Mouse (Mus musculus) forelimb bud, embryonic 11.5 days (tissue): Measurements from ENCODE around the gene Plekhg5.
A peak's percentile ranks its signal among the peaks of the same experiment; 100 is the strongest.

Experiments used
- DNase-seq: peaks from one replicate; pipeline ENCODE4 v3.0.0-alpha.2; 2012; ENCODE audit warnings: low read depth, low spot score

Plekhg5 gene

GRCm38 (mm10) chr4:152146033-152146827 is 73.9 kb downstream of the Plekhg5 start:
- DNase-seq: no peak

GRCm38 (mm10) chr4:152150546-152150945 is 78.2 kb downstream of the Plekhg5 start:
- no peak for DNase-seq

- no peak for DNase-seq
Measured at GRCm38 (mm10) chr4:152151451-152151965, 79.2 kb downstream of the Plekhg5 start.

GRCm38 (mm10) chr4:152151966-152152544 is 79.8 kb downstream of the Plekhg5 start, which contains the start of gene Espn:
Espn (minus strand) TSS chr4:152152371.
- peak; percentile 52 for DNase-seq

GRCm38 (mm10) chr4:152153771-152154177 is 81.5 kb downstream of the Plekhg5 start:
- DNase-seq: peak; percentile 87

- DNase-seq: no peak
Measured at GRCm38 (mm10) chr4:152155019-152155418, 82.7 kb downstream of the Plekhg5 start.

- no peak for DNase-seq
Measured at GRCm38 (mm10) chr4:152157779-152158584, 85.7 kb downstream of the Plekhg5 start.

- DNase-seq: no peak
Measured at GRCm38 (mm10) chr4:152158585-152159284, 86.4 kb downstream of the Plekhg5 start, which contains the start of gene Hes2. Hes2 (plus strand) TSS chr4:152158867.

GRCm38 (mm10) chr4:152159285-152159678 is 87.0 kb downstream of the Plekhg5 start:
- no peak for DNase-seq

GRCm38 (mm10) chr4:152160748-152161147 is 88.5 kb downstream of the Plekhg5 start:
- no peak for DNase-seq

- no peak for DNase-seq
Measured at GRCm38 (mm10) chr4:152161601-152162000, 89.3 kb downstream of the Plekhg5 start.

- DNase-seq: no peak
Measured at GRCm38 (mm10) chr4:152162748-152163147, 90.5 kb downstream of the Plekhg5 start.
